Mouse (Mus musculus): ENCODE measurements at regions not wholly inside any gene's neighbourhood (a gene's known extent, or its start where the extent isn't known, plus 50 kb on each side); places are given as distances from the start of the nearest gene placed in this dataset.
A peak's percentile ranks its signal among the peaks of the same experiment; 100 is the strongest.

GRCm38 (mm10) chr10:67646659-67647559, 98.2 kb upstream of the Ado start:
- DNase-seq (ENCODE audit: low spot score) = no peak
- Histone ChIP-seq H3K27ac (ENCODE audit: low read depth, low read length) (no peak overlapping the region), H3K9me3 (ENCODE audit: low read length) (no peaks in the 10 kb centered on the region), H3K4me1 (ENCODE audit: insufficient read depth, low read length) (peaks cover 6% of the 10 kb centered on the region), H3K4me3 (ENCODE audit: low read depth, low read length) (peak overlapping the region; percentile 22; the same call in 1 of the 2 replicates), H3K9ac (replicated peaks; ENCODE audit: low read length, poor library complexity, severe bottlenecking) (no peak overlapping the region), H3K4me2 (ENCODE audit: low read depth, low read length, poor library complexity, severe bottlenecking) (peak overlapping the region; percentile 42), H3K36me3 (ENCODE audit: insufficient read depth, low read length) (no peaks in the 10 kb centered on the region), H3K27me3 (ENCODE audit: insufficient read depth, low read length) (no peaks in the 10 kb centered on the region)
- 13% methylated on average over 14 of the region's 14 CpGs for WGBS
- 0 out of 2 replicates have a peak, but pooled peaks have one; percentile 34 for ATAC-seq (ENCODE audit: low FRiP score)
- no peak for TF ChIP-seq CTCF (IDR thresholded peaks at IDR 0.05)

- Histone ChIP-seq H3K9ac (replicated peaks; ENCODE audit: low read length, poor library complexity, severe bottlenecking) (no peak overlapping the region), H3K4me2 (ENCODE audit: low read depth, low read length, poor library complexity, severe bottlenecking) (no peak overlapping the region), H3K4me1 (ENCODE audit: insufficient read depth, low read length) (peaks cover 6% of the 10 kb centered on the region), H3K27me3 (ENCODE audit: insufficient read depth, low read length) (no peaks in the 10 kb centered on the region), H3K9me3 (ENCODE audit: low read length) (no peaks in the 10 kb centered on the region), H3K27ac (ENCODE audit: low read depth, low read length) (no peak overlapping the region), H3K4me3 (ENCODE audit: low read depth, low read length) (no peak overlapping the region), H3K36me3 (ENCODE audit: insufficient read depth, low read length) (no peaks in the 10 kb centered on the region)
- ATAC-seq (ENCODE audit: low FRiP score) = no peak
- DNase-seq (ENCODE audit: low spot score) = no peak
- 56% methylated on average over 3 of the region's 3 CpGs for WGBS
- no peak for TF ChIP-seq CTCF (IDR thresholded peaks at IDR 0.05)
These were observed 97.1 kb upstream of the Ado start for GRCm38 (mm10) chr10:67645821-67646220.

DNA sequence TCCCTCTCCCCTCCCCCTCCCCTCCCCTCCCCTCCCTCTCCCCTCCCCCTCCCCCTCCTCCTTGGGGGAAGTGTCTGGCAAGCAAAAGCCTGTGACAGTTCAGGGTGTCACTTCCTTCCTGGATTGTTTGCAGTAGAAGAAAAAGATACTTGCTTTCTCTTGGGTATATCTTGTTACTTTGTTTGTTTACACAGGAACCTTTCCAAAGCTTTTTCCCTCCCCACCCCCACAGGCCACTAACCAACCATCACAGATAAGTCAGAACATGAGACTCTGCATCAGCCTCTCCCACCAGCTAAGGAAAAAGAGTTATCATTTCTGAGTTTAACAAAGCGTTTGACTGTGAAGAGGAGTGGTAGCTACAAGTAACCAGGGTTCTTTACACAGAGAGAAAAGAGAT, 95.5 kb upstream of the Ado start:
- Histone ChIP-seq H3K27ac (ENCODE audit: low read depth, low read length) (no peak overlapping the region), H3K4me2 (ENCODE audit: low read depth, low read length, poor library complexity, severe bottlenecking) (no peak overlapping the region), H3K27me3 (ENCODE audit: insufficient read depth, low read length) (no peaks in the 10 kb centered on the region), H3K36me3 (ENCODE audit: insufficient read depth, low read length) (no peaks in the 10 kb centered on the region), H3K9me3 (ENCODE audit: low read length) (no peaks in the 10 kb centered on the region), H3K4me1 (ENCODE audit: insufficient read depth, low read length) (peaks cover 6% of the 10 kb centered on the region), H3K4me3 (ENCODE audit: low read depth, low read length) (no peak overlapping the region), H3K9ac (replicated peaks; ENCODE audit: low read length, poor library complexity, severe bottlenecking) (no peak overlapping the region)
- WGBS = 75% methylated on average over 1 of the region's 1 CpGs
- no peak for TF ChIP-seq CTCF (IDR thresholded peaks at IDR 0.05)
- ATAC-seq (ENCODE audit: low FRiP score) (no peak), DNase-seq (ENCODE audit: low spot score) (no peak)

GRCm38 (mm10) chr10:67643685-67644084, 94.9 kb upstream of the Ado start:
- peaks cover 6% of the 10 kb centered on the region for H3K4me1 ChIP-seq (ENCODE audit: insufficient read depth, low read length)
- no peaks in the 10 kb centered on the region for H3K9me3 ChIP-seq (ENCODE audit: low read length)
- DNase-seq (ENCODE audit: low spot score) (no peak), ATAC-seq (ENCODE audit: low FRiP score) (no peak)
- TF ChIP-seq CTCF (IDR thresholded peaks at IDR 0.05) = no peak
- H3K27ac ChIP-seq (ENCODE audit: low read depth, low read length) = no peak overlapping the region
- WGBS = 66% methylated on average over 7 of the region's 7 CpGs
- H3K4me3 ChIP-seq (ENCODE audit: low read depth, low read length) = no peak overlapping the region
- H3K9ac ChIP-seq (replicated peaks; ENCODE audit: low read length, poor library complexity, severe bottlenecking) = no peak overlapping the region
- no peaks in the 10 kb centered on the region for H3K27me3 ChIP-seq (ENCODE audit: insufficient read depth, low read length)
- no peaks in the 10 kb centered on the region for H3K36me3 ChIP-seq (ENCODE audit: insufficient read depth, low read length)
- H3K4me2 ChIP-seq (ENCODE audit: low read depth, low read length, poor library complexity, severe bottlenecking) = no peak overlapping the region

GRCm38 (mm10) chr10:67637339-67637738, 88.6 kb upstream of the Ado start:
- Histone ChIP-seq H3K4me3 (ENCODE audit: low read depth, low read length) (no peak overlapping the region), H3K4me1 (ENCODE audit: insufficient read depth, low read length) (no peaks in the 10 kb centered on the region), H3K9me3 (ENCODE audit: low read length) (no peaks in the 10 kb centered on the region), H3K27ac (ENCODE audit: low read depth, low read length) (no peak overlapping the region), H3K4me2 (ENCODE audit: low read depth, low read length, poor library complexity, severe bottlenecking) (no peak overlapping the region), H3K36me3 (ENCODE audit: insufficient read depth, low read length) (no peaks in the 10 kb centered on the region), H3K27me3 (ENCODE audit: insufficient read depth, low read length) (no peaks in the 10 kb centered on the region), H3K9ac (replicated peaks; ENCODE audit: low read length, poor library complexity, severe bottlenecking) (no peak overlapping the region)
- TF ChIP-seq CTCF (IDR thresholded peaks at IDR 0.05) = peak; percentile 43
- DNase-seq (ENCODE audit: low spot score) (no peak), ATAC-seq (ENCODE audit: low FRiP score) (no peak)
- 64% methylated on average over 5 of the region's 5 CpGs for WGBS

DNA sequence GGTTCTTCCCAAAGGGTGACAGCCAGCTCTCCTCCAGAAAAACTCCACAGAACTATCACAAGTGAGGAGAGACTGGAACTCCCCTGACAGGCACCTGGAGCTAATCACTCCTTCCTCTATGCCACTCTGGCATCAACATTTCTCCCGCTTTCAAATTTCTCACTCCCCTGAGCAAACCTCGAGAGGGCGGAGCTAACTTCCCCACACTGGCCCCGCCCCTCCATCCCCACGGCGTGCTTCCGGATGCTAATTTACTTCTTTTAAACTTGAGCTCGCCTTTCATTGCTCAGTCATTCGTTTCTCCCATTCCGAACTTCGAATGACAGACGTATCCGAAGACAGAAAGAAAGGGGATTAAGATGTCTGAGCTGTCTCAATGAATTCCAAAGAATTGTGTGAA, 87.8 kb upstream of the Ado start:
- TF ChIP-seq CTCF (IDR thresholded peaks at IDR 0.05) = no peak
- Histone ChIP-seq H3K27ac (ENCODE audit: low read depth, low read length) (no peak overlapping the region), H3K27me3 (ENCODE audit: insufficient read depth, low read length) (no peaks in the 10 kb centered on the region), H3K9ac (replicated peaks; ENCODE audit: low read length, poor library complexity, severe bottlenecking) (no peak overlapping the region), H3K4me3 (ENCODE audit: low read depth, low read length) (no peak overlapping the region), H3K36me3 (ENCODE audit: insufficient read depth, low read length) (no peaks in the 10 kb centered on the region), H3K9me3 (ENCODE audit: low read length) (no peaks in the 10 kb centered on the region), H3K4me2 (ENCODE audit: low read depth, low read length, poor library complexity, severe bottlenecking) (peak overlapping the region; percentile 34), H3K4me1 (ENCODE audit: insufficient read depth, low read length) (no peaks in the 10 kb centered on the region)
- under 1% methylated on average over 13 of the region's 13 CpGs for WGBS
- ATAC-seq (ENCODE audit: low FRiP score) (no peak), DNase-seq (ENCODE audit: low spot score) (no peak)
